Mouse (Mus musculus) liver, adult 2 months (tissue): ENCODE results near the gene Clps. TPM values are rescaled to one million over a fixed set of nuclear protein-coding genes. Genes with fewer than 3 reads are reported as not detected.

Source experiments
- DNase-seq: peaks from one replicate; pipeline ENCODE4 v3.0.0-alpha.2; 2011; ENCODE audit warnings: low read depth, low spot score; ENCODE audit errors: extremely low read depth
- H3K27ac ChIP-seq: fragments of 200-500 bp; replicated peaks from 2 replicates; pipeline ENCODE4 v1.5.1; 2012; ENCODE audit warnings: low read depth, mild to moderate bottlenecking, control low read depth, inconsistent platforms, low read length; ENCODE audit not compliant: insufficient read depth
- H3K27me3 ChIP-seq: fragments of 200-500 bp; 2 replicates; pipeline ENCODE4 v1.6.1; 2012; ENCODE audit warnings: mild to moderate bottlenecking, moderate library complexity, low read length, inconsistent platforms; ENCODE audit not compliant: control insufficient read depth, insufficient read depth
- H3K36me3 ChIP-seq: fragments of 200-500 bp; 2 replicates; pipeline ENCODE4 v1.6.1; 2012; ENCODE audit warnings: low read length, inconsistent platforms; ENCODE audit not compliant: control insufficient read depth, insufficient read depth
- H3K4me1 ChIP-seq: fragments of 200-500 bp; 2 replicates; pipeline ENCODE4 v1.6.1; 2011; ENCODE audit warnings: low read length; ENCODE audit not compliant: control insufficient read depth, insufficient read depth
- H3K4me3 ChIP-seq: fragments of 200-500 bp; 2 replicates; pipeline ENCODE4 v1.5.1; 2011; ENCODE audit warnings: low read depth, mild to moderate bottlenecking, control low read depth, low read length, moderate library complexity; ENCODE audit not compliant: insufficient read depth
- H3K79me2 ChIP-seq: fragments of 200-500 bp; 2 replicates; pipeline ENCODE4 v1.6.1; 2012; ENCODE audit warnings: inconsistent platforms, mild to moderate bottlenecking, low read length, moderate library complexity; ENCODE audit not compliant: control insufficient read depth, insufficient read depth
- H3K9ac ChIP-seq: fragments of 200-500 bp; 2 replicates; pipeline ENCODE4 v1.6.1; 2012; ENCODE audit warnings: low read depth, mild to moderate bottlenecking, control low read depth, inconsistent platforms, low read length
- CTCF ChIP-seq: fragments of 200-500 bp; IDR thresholded peaks from 2 replicates; pipeline ENCODE4 v1.5.1; 2011; ENCODE audit warnings: low read depth, low read length, control low read depth
- POLR2A ChIP-seq: fragments of 200-500 bp; IDR thresholded peaks from 2 replicates; pipeline ENCODE4 v1.6.1; 2011; ENCODE audit warnings: low read length, control low read depth; ENCODE audit not compliant: insufficient read depth; ENCODE audit errors: extremely low read depth
- WGBS: fragments of 180-500 bp; shearing (Covaris S2); methylation state at CpG from one replicate; pipeline ENCODE4 v1.1.7; 2018; 5-methylcytosine and 5-hydroxymethylcytosine counted together
- polyA plus RNA-seq: library from polyadenylated mRNA; depleted of rRNA; stranded (reverse); fragments of >200 nt; gene quantifications from 2 replicates; pipeline ENCODE4 v1.2.3, GENCODE M21; 2012
- total RNA-seq: library from RNA; depleted of rRNA; stranded (reverse); fragments of >200 nt; gene quantifications from 2 replicates; pipeline ENCODE4 v1.2.3, GENCODE M21; 2014

The Clps gene
- total and polyA plus RNA-seq, 2 experiments, result 1.4 to 70.1 TPM

- H3K27ac ChIP-seq, result no peak overlapping the region
- H3K4me1 ChIP-seq, result peaks cover 7% of the 10 kb centered on the region
- no peaks in the 10 kb centered on the region for H3K36me3 ChIP-seq
- no peak for DNase-seq
- 85% methylated on average over 23 of the region's 23 CpGs for WGBS
- H3K79me2 ChIP-seq, result no peaks in the 10 kb centered on the region
- no peak for TF ChIP-seq POLR2A
- no peak for TF ChIP-seq CTCF
- no peak overlapping the region; the same call in 1 of the 2 replicates for H3K9ac ChIP-seq
- H3K4me3 ChIP-seq, result 0 out of 2 replicates have a peak overlapping the region, but pooled peaks have one; percentile 2
- no peaks in the 10 kb centered on the region for H3K27me3 ChIP-seq
These were observed 36.4 kb downstream of the Clps start for GRCm38 (mm10) chr17:28524009-28524695.

DNA sequence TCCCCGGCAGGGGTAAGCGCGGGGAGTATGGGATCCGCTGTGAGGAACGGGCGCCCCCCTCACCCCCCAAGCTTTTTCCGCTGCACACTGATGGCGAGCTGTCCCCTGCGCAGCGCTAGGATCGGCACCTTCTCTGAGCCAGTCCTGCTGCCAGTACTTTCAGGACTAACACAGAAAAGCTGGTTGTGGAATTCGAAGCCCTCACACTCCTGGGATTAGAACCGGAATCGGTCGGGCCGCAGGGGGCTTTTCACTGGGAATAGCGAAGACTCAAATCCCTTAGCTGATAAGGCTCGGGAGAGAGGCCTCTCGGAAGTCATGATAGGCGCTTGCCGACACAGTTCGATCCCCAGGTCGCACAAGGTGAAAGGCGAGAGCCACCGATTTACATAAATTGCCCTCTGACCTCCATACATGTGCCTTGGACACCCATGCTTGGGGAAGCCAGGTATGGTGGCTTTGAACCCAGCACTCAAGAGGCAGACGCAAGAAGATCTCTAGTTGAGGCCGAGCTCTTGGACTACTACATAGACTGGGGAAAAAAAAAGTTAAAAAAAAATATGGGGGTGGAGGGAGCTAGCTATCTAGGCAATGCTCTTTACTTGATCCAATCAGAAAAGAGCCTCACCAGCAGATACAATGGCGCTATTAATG, 37.1 kb downstream of the Clps start:
- 10% methylated on average over 28 of the region's 28 CpGs for WGBS
- DNase-seq, result no peak
- Histone ChIP-seq H3K4me3 (peak overlapping the region; percentile 78), H3K36me3 (no peaks in the 10 kb centered on the region), H3K9ac (peak overlapping the region; percentile 87), H3K27ac (peak overlapping the region; percentile 69), H3K27me3 (no peaks in the 10 kb centered on the region), H3K79me2 (no peaks in the 10 kb centered on the region), H3K4me1 (peaks cover 14% of the 10 kb centered on the region)
- no peak for TF ChIP-seq POLR2A
- TF ChIP-seq CTCF, result no peak

- Histone ChIP-seq H3K27me3 (no peaks in the 10 kb centered on the region), H3K4me1 (peaks cover 16% of the 10 kb centered on the region), H3K27ac (peak overlapping the region; percentile 69), H3K9ac (peak overlapping the region; percentile 87), H3K79me2 (no peaks in the 10 kb centered on the region), H3K36me3 (no peaks in the 10 kb centered on the region), H3K4me3 (peak overlapping the region; percentile 78)
- under 1% methylated on average over 52 of the region's 66 CpGs for WGBS
- peak; percentile 75 for DNase-seq
- TF ChIP-seq POLR2A (peak; percentile 72), CTCF (no peak)
These were observed 37.8 kb downstream of the Clps start for GRCm38 (mm10) chr17:28522623-28523354.

- no peaks in the 10 kb centered on the region for H3K36me3 ChIP-seq
- no peak overlapping the region for H3K27ac ChIP-seq
- WGBS, result 55% methylated on average over 6 of the region's 6 CpGs
- peaks cover 19% of the 10 kb centered on the region for H3K4me1 ChIP-seq
- no peaks in the 10 kb centered on the region for H3K79me2 ChIP-seq
- H3K27me3 ChIP-seq, result no peaks in the 10 kb centered on the region
- TF ChIP-seq POLR2A (no peak), CTCF (no peak)
- H3K9ac ChIP-seq, result 0 out of 2 replicates have a peak overlapping the region, but pooled peaks have one; percentile 7
- no peak overlapping the region for H3K4me3 ChIP-seq
- no peak for DNase-seq
These were observed 38.6 kb downstream of the Clps start for GRCm38 (mm10) chr17:28521920-28522319.

- Histone ChIP-seq H3K36me3 (no peaks in the 10 kb centered on the region), H3K79me2 (no peaks in the 10 kb centered on the region), H3K4me3 (no peak overlapping the region), H3K9ac (no peak overlapping the region), H3K27me3 (no peaks in the 10 kb centered on the region), H3K27ac (no peak overlapping the region), H3K4me1 (peaks cover 19% of the 10 kb centered on the region)
- 79% methylated on average over 5 of the region's 5 CpGs for WGBS
- DNase-seq, result no peak
- TF ChIP-seq POLR2A, result no peak
These were observed 39.4 kb downstream of the Clps start for GRCm38 (mm10) chr17:28521071-28521726.
